Mouse (Mus musculus): ENCODE measurements around the gene Eva1c. TPM values are rescaled to one million over a fixed set of nuclear protein-coding genes. Genes with fewer than 3 reads are reported as not detected.

Gene Eva1c
- polyA plus RNA-seq, 1 experiment from 2014 or later, result 3.6 TPM

DNA sequence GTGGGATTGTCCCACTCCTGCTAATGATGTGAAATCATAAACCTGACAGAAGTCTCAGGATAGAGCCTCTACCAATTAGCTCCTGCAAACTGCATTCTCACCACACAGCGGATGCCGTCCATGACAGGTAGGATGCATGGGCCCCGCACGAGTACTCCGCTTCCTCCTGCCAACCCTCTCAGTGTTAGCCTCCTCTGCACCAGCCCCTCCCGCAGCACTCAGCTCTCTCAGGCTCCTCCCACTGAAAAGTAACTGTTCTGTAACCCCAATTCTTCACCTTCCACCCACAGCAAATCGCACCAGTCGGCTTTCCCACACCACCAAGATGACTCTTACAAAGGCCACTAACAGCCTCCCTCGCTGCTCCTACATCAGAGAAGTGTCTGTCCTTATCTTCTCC is 126.6 kb downstream of the Eva1c start:
- peaks cover 11% of the 10 kb centered on the region; the same call in 1 of the 2 replicates for H3K4me1 ChIP-seq
- no peaks in the 10 kb centered on the region for H3K9me3 ChIP-seq
- peaks cover 42% of the 10 kb centered on the region for H3K36me3 ChIP-seq
- 78% methylated on average over 9 of the region's 9 CpGs for WGBS
- H3K4me2 ChIP-seq, result no peak overlapping the region
- no peak overlapping the region for H3K9ac ChIP-seq
- ATAC-seq (ENCODE audit: extremely low read depth, insufficient number of reproducible peaks, low FRiP score, low TSS enrichment), result no peak
- H3K27me3 ChIP-seq (replicated peaks), result no peaks in the 10 kb centered on the region
- H3K27ac ChIP-seq (replicated peaks), result no peak overlapping the region
- H3K4me3 ChIP-seq, result no peak overlapping the region

DNA sequence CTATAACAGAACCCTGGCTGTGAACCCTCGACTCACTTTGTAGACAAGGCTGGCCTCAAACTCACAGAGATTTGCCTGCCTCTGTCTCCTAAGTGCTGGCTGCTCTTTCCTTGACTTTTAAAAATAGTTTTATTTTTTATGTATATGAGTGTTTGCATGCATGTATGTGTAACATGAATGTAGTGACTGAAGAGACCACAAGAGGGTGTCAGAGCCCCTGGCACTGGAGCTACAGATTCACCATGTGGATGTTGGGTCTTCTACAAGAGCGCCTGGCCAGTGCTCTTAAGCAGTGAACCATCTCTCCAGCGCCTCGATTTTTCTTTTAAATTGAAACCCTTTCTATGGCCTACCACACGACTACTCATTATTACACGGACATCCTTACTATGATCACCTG is 127.3 kb downstream of the Eva1c start:
- no peak for ATAC-seq (ENCODE audit: extremely low read depth, insufficient number of reproducible peaks, low FRiP score, low TSS enrichment)
- H3K4me2 ChIP-seq, result no peak overlapping the region
- no peak overlapping the region for H3K9ac ChIP-seq
- peaks cover 42% of the 10 kb centered on the region for H3K36me3 ChIP-seq
- no peak overlapping the region for H3K27ac ChIP-seq (replicated peaks)
- no peak overlapping the region for H3K4me3 ChIP-seq
- 91% methylated on average over 6 of the region's 6 CpGs for WGBS
- no peaks in the 10 kb centered on the region for H3K27me3 ChIP-seq (replicated peaks)
- peaks cover 11% of the 10 kb centered on the region; the same call in 1 of the 2 replicates for H3K4me1 ChIP-seq
- H3K9me3 ChIP-seq, result no peaks in the 10 kb centered on the region

Small RNA genes lying within 50 kb of the gene (microRNA-seq; reads per million reads assigned to microRNA genes)
- gene Gm22933, result not detected

Other genes with a start within 250 kb of the Eva1c start
- 36.2 and 36.7 TPM in 2 replicates for gene Mis18a, start 99.3 kb upstream of the Eva1c start, polyA plus RNA-seq (2015; fragmentation: Nextera tagmentation; extraction: Ambion mirVana)
- gene Mrap, start 88.5 kb upstream of the Eva1c start, polyA plus RNA-seq (2015; fragmentation: Nextera tagmentation; extraction: Ambion mirVana), result 25.6 and 26.9 TPM in 2 replicates
- 5.9 and 6.4 TPM in 2 replicates for gene Urb1, start 16.3 kb upstream of the Eva1c start, polyA plus RNA-seq (2015; fragmentation: Nextera tagmentation; extraction: Ambion mirVana)
- 34.6 and 36.9 TPM in 2 replicates for gene Cfap298, start 108.4 kb downstream of the Eva1c start, polyA plus RNA-seq (2015; fragmentation: Nextera tagmentation; extraction: Ambion mirVana)
- gene Synj1, start 184.6 kb downstream of the Eva1c start, polyA plus RNA-seq (2015; fragmentation: Nextera tagmentation; extraction: Ambion mirVana), result 9.5 and 11.4 TPM in 2 replicates
- gene Paxbp1, start 217.8 kb downstream of the Eva1c start, polyA plus RNA-seq (2015; fragmentation: Nextera tagmentation; extraction: Ambion mirVana), result 30.4 and 34.5 TPM in 2 replicates

Measured in heart, embryonic 13.5 days (tissue).